Mouse (Mus musculus): ENCODE data around the gene B230217C12Rik.

DNA sequence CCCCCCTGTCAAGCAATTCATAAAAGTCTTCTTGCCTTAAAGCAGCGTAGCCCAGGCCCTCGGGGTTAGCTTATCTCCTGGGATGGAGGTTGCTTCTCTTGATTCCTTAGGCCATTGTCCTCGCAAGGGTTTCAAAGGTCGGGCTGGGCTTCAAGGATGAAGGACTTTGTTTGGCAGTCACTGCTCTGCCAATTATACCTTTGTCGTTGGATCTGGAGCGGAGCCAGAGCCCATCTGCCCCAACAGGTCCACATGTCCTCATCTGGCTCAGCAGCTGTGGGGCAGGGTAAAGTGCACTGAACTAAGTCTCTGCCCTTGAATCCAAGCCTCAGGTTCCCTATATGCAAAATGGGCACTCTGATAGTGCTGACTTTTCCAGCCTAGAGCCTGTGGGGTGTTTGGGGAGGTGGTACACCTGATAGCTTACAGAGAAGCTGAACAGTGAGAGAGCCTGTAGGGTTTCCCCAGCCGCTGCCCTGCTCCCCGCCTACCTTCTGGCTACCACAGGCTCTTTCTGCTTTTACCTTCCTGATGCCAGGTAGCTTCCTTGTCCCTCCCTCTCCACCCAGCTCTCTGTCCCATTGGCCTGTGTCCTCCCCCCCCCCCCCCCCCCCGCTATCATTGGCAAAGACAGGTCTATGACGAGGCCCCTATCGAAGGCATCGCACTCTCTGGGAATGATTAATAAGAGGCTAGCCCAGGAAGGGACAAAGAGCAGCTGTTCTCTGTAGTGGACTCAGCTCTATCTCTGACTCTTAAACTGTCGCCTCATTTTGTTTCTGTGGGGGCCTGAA lies 28.8 kb upstream of the B230217C12Rik start:
- TF ChIP-seq CTCF (IDR thresholded peaks at IDR 0.05; ENCODE audit: borderline replicate concordance, extremely low read depth, insufficient read depth, insufficient read length) (no peak), POLR2A (IDR thresholded peaks at IDR 0.05; ENCODE audit: borderline replicate concordance, extremely low read depth, insufficient read depth, insufficient read length, poor library complexity, severe bottlenecking) (no peak)
